Mouse (Mus musculus) macrophage (primary cell): ENCODE measurements at regions not wholly inside any gene's neighbourhood (a gene's known extent, or its start where the extent isn't known, plus 50 kb on each side); places are given as distances from the start of the nearest gene placed in this dataset.

Experiments
- H3K27ac ChIP-seq: fragments of 350-480 bp; formaldehyde crosslinking; 2 replicates; pipeline ENCODE4 v1.9.0; 2021
- H3K36me3 ChIP-seq: fragments of 350-480 bp; formaldehyde crosslinking; 2 replicates; pipeline ENCODE4 v1.9.0; 2021; ENCODE audit errors: inconsistent target
- H3K4me3 ChIP-seq: fragments of 350-480 bp; formaldehyde crosslinking; 2 replicates; pipeline ENCODE4 v1.9.0; 2021; ENCODE audit errors: inconsistent target
- H3K79me2 ChIP-seq: fragments of 350-480 bp; formaldehyde crosslinking; 2 replicates; pipeline ENCODE4 v1.9.0; 2021; ENCODE audit errors: inconsistent target
- WGBS: methylation state at CpG from one replicate; pipeline ENCODE4 v1.1.7; 2026; ENCODE audit warnings: inconsistent platforms; ENCODE audit not compliant: missing documents; 5-methylcytosine and 5-hydroxymethylcytosine counted together

- Histone ChIP-seq H3K27ac (no peak overlapping the region), H3K36me3 (no peaks in the 10 kb centered on the region), H3K79me2 (no peaks in the 10 kb centered on the region), H3K4me3 (no peak overlapping the region)
- 21% methylated on average over 5 of the region's 5 CpGs for WGBS
Observed at GRCm38 (mm10) chr16:7937167-7937566, 487.8 kb downstream of the Tmem114 start.

GRCm38 (mm10) chr16:7932322-7932721, 492.6 kb downstream of the Tmem114 start:
- Histone ChIP-seq H3K79me2 (no peaks in the 10 kb centered on the region), H3K36me3 (no peaks in the 10 kb centered on the region), H3K4me3 (no peak overlapping the region), H3K27ac (no peak overlapping the region)
- WGBS, result 32% methylated on average over 4 of the region's 4 CpGs

DNA sequence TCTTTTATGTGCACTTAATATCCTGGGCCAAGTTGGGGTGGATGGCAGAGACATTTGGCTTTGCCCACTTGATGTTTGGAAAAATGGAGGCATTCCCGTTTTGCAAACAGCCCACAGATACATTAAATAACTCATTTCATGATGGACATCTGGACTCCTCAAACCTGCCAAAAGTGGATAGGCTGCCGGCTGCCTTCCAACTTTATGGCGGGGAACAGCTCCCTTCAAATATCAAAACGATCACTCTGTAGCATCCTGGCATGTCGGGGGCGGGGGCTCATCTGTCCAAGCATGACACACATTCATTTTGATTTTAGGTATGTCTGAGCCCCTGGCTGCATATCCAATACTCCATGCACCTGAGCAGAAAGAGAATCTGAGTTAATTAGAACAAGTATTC, 493.3 kb downstream of the Tmem114 start:
- Histone ChIP-seq H3K27ac (no peak overlapping the region), H3K36me3 (no peaks in the 10 kb centered on the region), H3K79me2 (no peaks in the 10 kb centered on the region), H3K4me3 (no peak overlapping the region)
- 85% methylated on average over 6 of the region's 6 CpGs for WGBS

DNA sequence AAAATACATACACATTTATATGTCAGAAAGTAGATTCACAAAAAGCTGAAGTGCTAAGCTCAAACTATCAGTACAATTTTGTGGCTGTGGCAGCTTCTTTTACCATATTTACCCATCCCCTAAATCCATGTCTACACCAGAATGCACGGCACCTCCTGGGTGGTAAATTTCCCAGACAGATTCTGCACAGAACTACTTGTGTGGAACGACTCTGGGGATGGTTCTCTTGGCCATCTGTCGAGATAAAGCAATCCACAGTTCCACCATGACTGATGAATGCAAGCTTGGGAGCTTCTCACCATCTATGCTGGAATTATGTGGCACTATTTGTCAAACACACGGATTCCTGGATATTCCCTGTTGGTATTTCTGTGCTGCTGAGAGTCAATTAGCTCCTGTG, 495.8 kb downstream of the Tmem114 start:
- no peak overlapping the region for H3K4me3 ChIP-seq
- no peak overlapping the region for H3K27ac ChIP-seq
- H3K36me3 ChIP-seq, result no peaks in the 10 kb centered on the region
- 86% methylated on average over 4 of the region's 4 CpGs for WGBS
- no peaks in the 10 kb centered on the region for H3K79me2 ChIP-seq

GRCm38 (mm10) chr16:7928391-7928935, 496.5 kb downstream of the Tmem114 start:
- H3K79me2 ChIP-seq, result no peaks in the 10 kb centered on the region
- no peak overlapping the region for H3K27ac ChIP-seq
- no peaks in the 10 kb centered on the region for H3K36me3 ChIP-seq
- 38% methylated on average over 6 of the region's 6 CpGs for WGBS
- H3K4me3 ChIP-seq, result no peak overlapping the region

DNA sequence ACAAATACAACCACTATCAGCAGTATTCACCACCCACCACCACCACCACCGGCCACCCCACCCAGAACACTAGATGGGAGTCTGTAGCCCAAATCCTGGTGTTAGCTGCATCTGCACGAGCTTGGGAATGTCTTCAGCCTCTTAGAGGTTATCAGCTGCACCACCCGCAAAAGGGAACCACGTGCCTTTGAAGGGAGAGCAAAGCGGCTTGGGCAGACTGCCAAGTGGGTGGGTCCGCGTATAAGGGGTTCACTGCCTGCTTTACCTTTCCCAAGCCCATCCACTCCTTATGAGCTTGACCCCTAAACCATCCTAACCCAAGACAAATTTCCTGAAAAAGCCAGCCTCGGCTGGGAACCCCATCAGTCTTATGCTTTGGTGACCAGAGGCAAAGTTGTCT, 497.2 kb downstream of the Tmem114 start:
- no peaks in the 10 kb centered on the region for H3K79me2 ChIP-seq
- no peak overlapping the region for H3K27ac ChIP-seq
- H3K4me3 ChIP-seq, result no peak overlapping the region
- no peaks in the 10 kb centered on the region for H3K36me3 ChIP-seq
- WGBS, result 25% methylated on average over 8 of the region's 8 CpGs

GRCm38 (mm10) chr16:7895786-7896185, 529.1 kb downstream of the Tmem114 start:
- H3K27ac ChIP-seq, result no peak overlapping the region
- no peaks in the 10 kb centered on the region for H3K36me3 ChIP-seq
- no peaks in the 10 kb centered on the region for H3K79me2 ChIP-seq
- 68% methylated on average over 2 of the region's 2 CpGs for WGBS
- no peak overlapping the region for H3K4me3 ChIP-seq

DNA sequence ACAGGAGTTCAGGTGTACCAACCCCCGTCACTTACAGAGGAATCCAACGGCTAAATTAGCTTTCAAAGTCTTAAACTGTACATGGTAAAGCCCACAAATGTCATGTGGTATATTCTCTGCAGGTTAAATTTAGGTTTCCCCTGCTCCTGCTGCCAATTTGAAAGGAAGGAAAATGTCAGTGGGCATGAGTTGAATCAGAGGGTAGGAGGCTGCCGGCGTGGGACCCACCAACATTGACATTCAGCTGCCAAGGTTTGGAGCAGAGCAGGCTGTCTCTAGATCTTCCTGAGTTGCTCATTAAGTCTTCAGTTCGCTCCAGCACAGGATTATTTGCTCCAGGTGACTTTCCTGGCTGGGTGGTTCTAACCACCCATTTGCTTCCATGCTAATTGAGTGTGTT, 532.1 kb downstream of the Tmem114 start:
- no peak overlapping the region for H3K27ac ChIP-seq
- no peak overlapping the region for H3K4me3 ChIP-seq
- H3K79me2 ChIP-seq, result no peaks in the 10 kb centered on the region
- WGBS, result 83% methylated on average over 5 of the region's 5 CpGs
- H3K36me3 ChIP-seq, result no peaks in the 10 kb centered on the region

DNA sequence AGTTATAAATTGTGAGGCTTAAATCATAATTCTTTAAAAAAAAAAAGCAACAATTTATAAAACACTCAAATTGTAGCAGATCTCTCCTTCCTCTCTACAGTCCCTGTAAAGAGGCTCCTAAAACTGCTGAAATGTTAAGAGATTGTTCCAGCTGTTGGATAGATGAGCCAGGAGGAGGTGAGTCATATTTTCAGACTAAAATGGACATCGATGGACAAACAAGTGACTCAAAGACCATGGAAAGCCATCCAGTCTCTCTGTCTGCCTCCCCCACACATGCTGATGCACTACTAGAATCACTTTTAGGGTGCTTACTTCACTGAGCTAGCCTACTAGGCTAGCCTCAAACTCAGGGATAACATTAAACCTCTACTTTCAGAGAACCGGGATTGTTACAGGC, 561.5 kb downstream of the Tmem114 start:
- H3K4me3 ChIP-seq, result no peak overlapping the region
- WGBS, result 94% methylated on average over 2 of the region's 2 CpGs
- no peaks in the 10 kb centered on the region for H3K36me3 ChIP-seq
- H3K27ac ChIP-seq, result no peak overlapping the region
- H3K79me2 ChIP-seq, result no peaks in the 10 kb centered on the region

GRCm38 (mm10) chr16:7839139-7839538, 585.8 kb downstream of the Tmem114 start:
- WGBS, result 40% methylated on average over 5 of the region's 5 CpGs
- Histone ChIP-seq H3K4me3 (no peak overlapping the region), H3K27ac (no peak overlapping the region), H3K79me2 (no peaks in the 10 kb centered on the region), H3K36me3 (no peaks in the 10 kb centered on the region)

DNA sequence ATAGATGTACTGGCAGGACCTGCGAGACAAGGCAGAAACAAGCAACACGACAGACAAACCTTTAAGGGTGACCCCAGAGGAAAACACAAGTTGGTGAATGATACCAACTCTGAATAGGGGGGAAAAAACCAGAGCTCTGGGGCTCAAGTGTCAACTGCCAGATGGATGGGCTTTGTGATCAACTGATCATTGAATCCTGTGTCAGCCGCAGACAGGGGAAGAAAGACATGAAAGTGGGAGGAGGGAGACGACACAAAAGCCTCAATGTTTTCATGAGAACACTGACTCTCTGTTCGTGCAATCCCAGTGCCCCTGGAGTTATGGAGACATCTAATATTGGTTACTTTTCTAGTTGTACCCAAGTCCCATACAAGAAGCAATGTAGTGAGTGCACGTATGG, 593.8 kb downstream of the Tmem114 start:
- 83% methylated on average over 6 of the region's 6 CpGs for WGBS
- Histone ChIP-seq H3K4me3 (no peak overlapping the region), H3K79me2 (no peaks in the 10 kb centered on the region), H3K27ac (no peak overlapping the region), H3K36me3 (no peaks in the 10 kb centered on the region)

GRCm38 (mm10) chr16:7829939-7830650, 594.8 kb downstream of the Tmem114 start:
- H3K36me3 ChIP-seq, result no peaks in the 10 kb centered on the region
- no peak overlapping the region for H3K4me3 ChIP-seq
- no peak overlapping the region for H3K27ac ChIP-seq
- H3K79me2 ChIP-seq, result no peaks in the 10 kb centered on the region
- 59% methylated on average over 9 of the region's 9 CpGs for WGBS

- Histone ChIP-seq H3K27ac (no peak overlapping the region), H3K4me3 (no peak overlapping the region), H3K36me3 (no peaks in the 10 kb centered on the region), H3K79me2 (no peaks in the 10 kb centered on the region)
- WGBS, result 79% methylated on average over 2 of the region's 2 CpGs
Observed at GRCm38 (mm10) chr16:7801161-7801560, 623.8 kb downstream of the Tmem114 start.

- Histone ChIP-seq H3K27ac (no peak overlapping the region), H3K36me3 (no peaks in the 10 kb centered on the region), H3K4me3 (no peak overlapping the region), H3K79me2 (no peaks in the 10 kb centered on the region)
- WGBS, result 87% methylated on average over 8 of the region's 8 CpGs
Observed at GRCm38 (mm10) chr16:7797176-7797786, 627.7 kb downstream of the Tmem114 start.

DNA sequence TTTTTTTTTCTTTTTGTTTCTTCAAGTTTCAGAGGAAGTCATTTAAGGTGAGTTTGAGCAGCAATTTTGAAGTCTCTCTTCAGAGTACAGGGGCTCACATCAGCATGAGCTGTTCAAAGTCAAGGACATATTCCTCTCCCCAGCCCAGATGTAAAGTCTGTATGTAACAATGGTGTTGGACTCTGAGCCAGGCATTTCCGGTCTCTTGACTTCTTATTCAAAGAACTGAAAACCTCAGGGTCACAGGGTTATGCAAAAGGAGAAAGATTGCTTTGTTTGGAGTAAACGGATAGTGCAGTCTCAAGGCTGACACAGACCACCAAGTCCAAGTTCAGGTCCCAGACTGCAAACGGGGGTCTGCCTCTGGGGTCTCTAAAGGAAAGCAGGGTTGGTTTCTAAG, 629.4 kb downstream of the Tmem114 start:
- H3K36me3 ChIP-seq, result no peaks in the 10 kb centered on the region
- no peak overlapping the region for H3K4me3 ChIP-seq
- H3K27ac ChIP-seq, result no peak overlapping the region
- WGBS, result 80% methylated on average over 3 of the region's 3 CpGs
- H3K79me2 ChIP-seq, result no peaks in the 10 kb centered on the region
